Mouse (Mus musculus): ENCODE measurements around the gene Gm44511. TPM values are rescaled to one million over a fixed set of nuclear protein-coding genes. Genes with fewer than 3 reads are reported as not detected.
"Not testable (repeated sequence)": the region's sequence is repeated elsewhere in the genome, so short reads cannot be mapped to it uniquely, and the experiment has no call there.

Gene Gm44511
- polyA plus RNA-seq, 1 experiment from 2014 or later: not detected

GRCm38 (mm10) chr6:128804823-128805640 lies 21.1 kb downstream of the Gm44511 start:
- peak; percentile 78 for TF ChIP-seq CTCF (IDR thresholded peaks at IDR 0.05; ENCODE audit: low read depth)
- H3K36me3 ChIP-seq (replicated peaks; ENCODE audit: insufficient read depth, low read length); H3K9ac ChIP-seq (replicated peaks); H3K27me3 ChIP-seq (ENCODE audit: insufficient read depth, low read length); H3K4me3 ChIP-seq (ENCODE audit: low read depth, low read length); H3K27ac ChIP-seq (ENCODE audit: low read depth); H3K4me2 ChIP-seq (ENCODE audit: low read depth, low read length); H3K4me1 ChIP-seq (ENCODE audit: insufficient read depth); H3K9me3 ChIP-seq (ENCODE audit: low read length): not testable (repeated sequence)
- 0 out of 2 replicates have a peak, but pooled peaks have one; percentile 18 for ATAC-seq
- peak; percentile 71 for DNase-seq
- 61% methylated on average over 7 of the region's 7 CpGs for WGBS (ENCODE audit: insufficient replicate concordance)

GRCm38 (mm10) chr6:128802999-128803857 lies 22.9 kb downstream of the Gm44511 start:
- H3K27me3 ChIP-seq (ENCODE audit: insufficient read depth, low read length): no peaks in the 10 kb centered on the region
- WGBS (ENCODE audit: insufficient replicate concordance): 7% methylated on average over 26 of the region's 26 CpGs
- H3K9me3 ChIP-seq (ENCODE audit: low read length): no peaks in the 10 kb centered on the region
- ATAC-seq (peak; percentile 86), DNase-seq (peak; percentile 97)
- peak overlapping the region; percentile 76 for H3K4me2 ChIP-seq (ENCODE audit: low read depth, low read length)
- H3K27ac ChIP-seq (ENCODE audit: low read depth): no peak overlapping the region
- H3K4me3 ChIP-seq (ENCODE audit: low read depth, low read length): peak overlapping the region; percentile 45
- no peaks in the 10 kb centered on the region for H3K36me3 ChIP-seq (replicated peaks; ENCODE audit: insufficient read depth, low read length)
- H3K4me1 ChIP-seq (ENCODE audit: insufficient read depth): peaks cover 6% of the 10 kb centered on the region
- TF ChIP-seq CTCF (IDR thresholded peaks at IDR 0.05; ENCODE audit: low read depth) (peak; percentile 100), EP300 (IDR thresholded peaks at IDR 0.05; ENCODE audit: low read depth) (peak; percentile 41; the same call in 1 of the 2 replicates)
- peak overlapping the region; percentile 50; the same call in 1 of the 2 replicates for H3K9ac ChIP-seq (replicated peaks)

- H3K9ac ChIP-seq (replicated peaks): peak overlapping the region; percentile 50; the same call in 1 of the 2 replicates
- WGBS (ENCODE audit: insufficient replicate concordance): 18% methylated on average over 10 of the region's 10 CpGs
- peak overlapping the region; percentile 45 for H3K4me3 ChIP-seq (ENCODE audit: low read depth, low read length)
- H3K27me3 ChIP-seq (ENCODE audit: insufficient read depth, low read length): no peaks in the 10 kb centered on the region
- peak overlapping the region; percentile 76 for H3K4me2 ChIP-seq (ENCODE audit: low read depth, low read length)
- H3K4me1 ChIP-seq (ENCODE audit: insufficient read depth): peaks cover 13% of the 10 kb centered on the region
- no peak overlapping the region for H3K27ac ChIP-seq (ENCODE audit: low read depth)
- no peak for TF ChIP-seq EP300 (IDR thresholded peaks at IDR 0.05; ENCODE audit: low read depth)
- TF ChIP-seq CTCF (IDR thresholded peaks at IDR 0.05; ENCODE audit: low read depth): no peak
- ATAC-seq: peak; percentile 10
- no peaks in the 10 kb centered on the region for H3K36me3 ChIP-seq (replicated peaks; ENCODE audit: insufficient read depth, low read length)
- H3K9me3 ChIP-seq (ENCODE audit: low read length): no peaks in the 10 kb centered on the region
- DNase-seq: no peak
Measured at GRCm38 (mm10) chr6:128802557-128802956, 23.6 kb downstream of the Gm44511 start.

GRCm38 (mm10) chr6:128800696-128801095 lies 25.4 kb downstream of the Gm44511 start:
- H3K27ac ChIP-seq (ENCODE audit: low read depth); DNase-seq; H3K36me3 ChIP-seq (replicated peaks; ENCODE audit: insufficient read depth, low read length); H3K4me2 ChIP-seq (ENCODE audit: low read depth, low read length); H3K9ac ChIP-seq (replicated peaks); H3K4me3 ChIP-seq (ENCODE audit: low read depth, low read length); H3K9me3 ChIP-seq (ENCODE audit: low read length); H3K27me3 ChIP-seq (ENCODE audit: insufficient read depth, low read length); ATAC-seq: not testable (repeated sequence)
- H3K4me1 ChIP-seq (ENCODE audit: insufficient read depth): peaks cover 15% of the 10 kb centered on the region
- WGBS (ENCODE audit: insufficient replicate concordance): 79% methylated on average over 5 of the region's 5 CpGs

- no peaks in the 10 kb centered on the region for H3K27me3 ChIP-seq (ENCODE audit: insufficient read depth, low read length)
- peak overlapping the region; percentile 67 for H3K4me3 ChIP-seq (ENCODE audit: low read depth, low read length)
- peak overlapping the region; percentile 74 for H3K9ac ChIP-seq (replicated peaks)
- ATAC-seq: no peak
- no peaks in the 10 kb centered on the region for H3K9me3 ChIP-seq (ENCODE audit: low read length)
- WGBS (ENCODE audit: insufficient replicate concordance): 19% methylated on average over 7 of the region's 7 CpGs
- no peak for DNase-seq
- no peak overlapping the region for H3K27ac ChIP-seq (ENCODE audit: low read depth)
- TF ChIP-seq EP300 (IDR thresholded peaks at IDR 0.05; ENCODE audit: low read depth): no peak
- no peak for TF ChIP-seq CTCF (IDR thresholded peaks at IDR 0.05; ENCODE audit: low read depth)
- no peaks in the 10 kb centered on the region for H3K36me3 ChIP-seq (replicated peaks; ENCODE audit: insufficient read depth, low read length)
- peaks cover 15% of the 10 kb centered on the region for H3K4me1 ChIP-seq (ENCODE audit: insufficient read depth)
- H3K4me2 ChIP-seq (ENCODE audit: low read depth, low read length): peak overlapping the region; percentile 74
Measured at GRCm38 (mm10) chr6:128799896-128800270, 26.2 kb downstream of the Gm44511 start.

Data from liver, postnatal 0 days (tissue).